Mouse (Mus musculus) megakaryocyte-erythroid progenitor cell, adult 5-6 weeks (primary cell): ENCODE data around the gene Clcnka. TPM values are rescaled to one million over a fixed set of nuclear protein-coding genes. Genes with fewer than 3 reads are reported as not detected.

ENCODE experiments used
- ATAC-seq: replicated peaks from 2 replicates; pipeline ENCODE4 v1.8.0; 2016; ENCODE audit warnings: mild to moderate bottlenecking, inconsistent platforms; ENCODE audit not compliant: severe bottlenecking, poor library complexity, low FRiP score, low TSS enrichment
- total RNA-seq, 2 experiments: library from RNA; stranded (forward) in 1 of 2; stranded (reverse) in 1 of 2; fragments of 200-1000, 215-1000 nt in 1 of 2; fragments of >200 nt in 1 of 2; fragmentation: Nextera tagmentation in 1 of 2; gene quantifications; 2 replicates each; pipeline ENCODE4 v1.2.3; 2014 to 2017

Clcnka gene
- total RNA-seq, 2 experiments from 2014 or later = not detected

DNA sequence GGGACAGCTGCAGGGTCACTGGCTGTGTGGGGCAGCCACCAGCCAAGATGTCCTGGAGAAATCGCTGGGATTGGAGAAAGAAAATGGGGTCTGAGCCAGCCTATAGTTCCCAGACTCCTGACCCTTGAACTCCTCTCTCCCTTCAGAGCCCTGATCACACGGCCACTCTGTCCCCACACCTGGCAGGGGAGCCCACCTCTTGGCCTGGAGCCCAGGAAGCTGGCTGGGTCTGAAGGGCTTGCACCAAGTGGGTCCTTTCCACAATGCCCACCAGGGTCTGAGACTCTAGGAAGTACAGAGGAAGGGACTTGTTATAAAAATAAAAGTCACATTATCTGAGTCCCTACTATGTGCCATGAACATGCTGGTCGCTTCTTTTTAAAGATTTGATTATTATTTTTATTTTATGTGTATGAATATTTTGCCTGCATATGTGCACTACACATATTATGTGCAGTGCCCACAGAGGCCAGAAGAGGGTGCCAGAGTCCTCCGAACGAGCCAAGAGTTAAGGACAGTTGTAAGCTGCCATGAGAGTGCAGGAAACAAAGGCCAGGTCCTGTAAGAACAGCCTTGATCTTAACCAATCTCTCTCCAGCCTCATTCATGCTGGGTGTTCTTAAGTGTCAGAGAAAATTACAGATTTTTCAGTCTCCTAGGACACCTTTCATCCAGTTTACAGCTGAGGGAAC lies 11.3 kb downstream of the Clcnka start:
- ATAC-seq = peak; percentile 73

DNA sequence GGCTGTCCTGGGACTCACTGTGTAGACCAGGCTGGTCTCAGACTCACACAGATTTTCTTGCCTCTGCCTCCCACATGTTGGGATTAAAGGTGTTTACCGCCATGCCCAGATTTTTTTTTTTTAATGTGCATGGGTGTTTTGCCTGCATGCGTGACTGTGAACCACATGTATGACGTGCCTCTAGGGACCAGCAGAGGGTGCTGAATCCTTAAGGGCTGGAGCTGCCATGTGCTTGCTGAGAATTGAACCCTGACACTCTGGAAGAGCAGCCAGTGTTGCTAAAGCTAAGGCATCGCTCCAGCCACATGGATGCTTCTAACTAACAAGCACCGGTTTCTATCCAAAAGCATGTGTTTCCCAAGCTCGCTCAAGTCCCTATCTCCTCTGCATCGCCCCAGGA lies 12.4 kb downstream of the Clcnka start:
- no peak for ATAC-seq

DNA sequence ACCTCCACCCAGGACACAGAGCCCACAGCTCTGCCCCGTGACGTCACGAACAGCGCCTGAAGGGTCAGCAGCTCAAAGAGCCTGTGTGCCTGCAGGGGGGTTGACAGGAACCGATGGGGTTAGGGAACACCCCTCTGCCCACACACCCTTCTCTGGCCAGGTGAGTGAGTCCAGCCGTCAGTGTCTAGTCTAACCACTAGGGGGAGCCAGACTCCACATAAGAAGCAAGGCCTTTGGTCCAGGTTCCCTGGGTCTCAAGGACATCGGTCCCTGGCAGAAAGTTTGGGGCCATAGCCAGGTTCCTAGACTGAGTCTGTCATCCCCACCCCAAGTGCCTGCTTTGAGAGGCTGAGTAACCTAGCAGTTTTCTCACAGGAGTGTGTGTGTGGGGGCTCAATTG lies 13.2 kb downstream of the Clcnka start:
- ATAC-seq = peak; percentile 76

DNA sequence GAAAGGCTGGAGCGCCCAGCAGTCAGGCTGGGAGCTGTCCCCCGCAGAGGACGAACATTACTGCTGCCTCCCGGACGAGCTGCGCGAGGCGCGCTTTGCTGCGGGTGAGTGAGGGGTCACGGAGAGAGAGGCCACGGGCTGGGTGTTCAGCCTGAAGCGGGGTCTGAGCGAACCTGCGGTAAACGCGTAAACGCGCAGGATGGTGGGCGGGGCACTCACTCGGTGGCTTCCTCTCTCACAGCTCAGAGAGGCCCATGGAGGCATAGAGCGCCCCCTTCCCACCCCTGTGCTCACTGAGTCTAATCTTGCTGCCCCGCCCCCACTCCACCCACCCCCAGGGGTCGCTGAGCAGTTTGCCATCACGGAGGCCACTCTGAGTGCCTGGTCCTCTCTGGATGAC lies 16.1 kb downstream of the Clcnka start:
- ATAC-seq = no peak

DNA sequence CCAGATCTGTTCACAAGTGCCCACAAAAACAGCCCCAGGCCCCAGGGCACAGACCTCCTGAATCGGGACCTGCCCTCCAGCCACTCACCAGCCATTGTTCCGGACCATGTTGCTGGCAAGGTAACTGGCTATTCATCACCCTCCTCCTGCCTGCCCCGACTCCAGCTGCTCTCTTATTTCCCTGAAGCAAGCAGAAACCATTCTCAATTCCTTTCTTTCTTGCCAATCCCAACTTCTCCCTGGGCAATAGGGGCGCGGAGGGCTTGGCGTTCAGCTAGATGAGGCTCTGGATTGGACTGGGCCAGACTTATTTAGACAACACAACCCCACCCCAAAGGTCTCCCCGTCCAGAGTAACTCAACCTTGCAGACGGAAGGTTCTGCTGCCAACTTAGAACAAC lies 18.9 kb downstream of the Clcnka start:
- no peak for ATAC-seq

DNA sequence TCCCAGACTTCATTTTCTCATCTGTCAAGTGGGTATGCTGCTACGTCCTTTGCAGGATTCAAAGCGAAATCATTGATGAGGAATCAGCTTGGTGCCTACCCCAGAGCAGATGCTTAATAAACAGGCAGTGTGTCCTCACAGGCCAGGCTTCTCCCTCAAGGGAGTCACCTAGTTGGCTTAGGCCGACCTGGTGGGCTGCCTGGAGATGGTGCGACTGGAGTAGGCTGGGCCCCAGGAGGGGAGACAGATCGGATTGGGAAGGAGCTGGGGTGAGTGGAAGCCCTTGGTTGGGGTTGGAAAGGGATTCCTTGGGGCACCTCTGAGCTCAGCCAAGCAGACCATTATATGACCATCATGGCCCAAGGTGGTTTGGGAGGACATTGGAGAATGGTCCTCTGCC lies 26.1 kb downstream of the Clcnka start:
- ATAC-seq = no peak

DNA sequence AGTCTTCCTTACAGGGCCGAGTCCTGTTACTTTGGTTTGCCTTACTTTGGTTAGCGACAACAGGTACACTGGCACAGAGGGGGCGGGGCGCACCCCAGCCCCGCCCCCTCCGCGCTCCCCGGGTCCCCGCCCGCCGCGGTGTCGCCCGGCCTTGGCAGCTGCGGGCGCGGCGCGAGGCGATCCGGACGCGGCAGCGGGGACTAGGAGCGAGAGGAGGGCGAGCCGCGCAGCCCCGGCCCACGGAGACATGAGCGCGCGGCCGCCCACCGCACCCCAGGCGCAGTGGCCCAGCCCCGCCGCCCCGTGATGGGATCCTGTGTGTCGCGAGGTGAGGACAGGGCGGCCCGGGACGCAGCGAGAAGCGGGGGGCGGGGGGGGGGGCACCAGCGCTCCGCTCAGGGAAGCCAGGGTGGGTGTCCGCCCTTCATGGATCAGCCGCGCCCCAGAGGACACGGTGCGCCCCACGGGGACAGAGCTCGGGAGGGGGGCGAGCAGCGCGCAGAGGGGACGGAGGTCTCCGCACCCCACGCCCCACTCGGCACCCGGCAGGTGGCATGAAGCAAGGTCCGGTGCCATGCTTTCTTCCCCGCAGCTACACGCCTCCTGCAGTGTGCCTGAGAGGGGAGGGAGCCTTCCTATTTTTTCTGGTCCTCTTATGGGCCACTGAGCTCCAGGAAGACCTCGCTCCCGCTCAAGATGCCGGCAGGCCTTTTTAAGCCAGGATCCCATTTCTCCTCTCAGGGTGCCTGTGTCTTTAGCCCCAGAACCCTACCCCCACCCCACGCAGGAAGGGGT lies 30.3 kb downstream of the Clcnka start, which contains the start of gene Fam131c:
Gene Fam131c (plus strand): TSS at position 224 of the 795 bp plus-strand sequence.
- no peak for ATAC-seq

DNA sequence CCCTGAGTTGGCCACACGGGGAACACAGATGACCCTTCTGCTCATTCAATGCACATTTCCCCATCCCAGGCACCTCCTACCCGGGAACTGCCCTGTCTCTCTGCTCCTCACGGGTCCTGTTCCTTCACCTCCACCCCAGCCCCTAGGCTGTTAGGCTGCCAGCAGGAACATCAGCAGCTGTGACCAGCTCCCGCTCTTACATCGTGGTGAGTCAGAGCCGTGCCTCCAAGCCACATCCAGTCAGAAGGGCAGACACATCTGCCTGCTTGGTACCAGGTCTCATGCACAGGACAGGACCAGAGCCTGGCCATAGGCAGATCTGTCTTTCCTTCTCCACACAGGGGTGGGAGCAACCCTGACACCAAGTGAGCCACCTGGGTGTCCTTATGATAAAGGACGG lies 32.6 kb downstream of the Clcnka start:
- ATAC-seq = no peak

DNA sequence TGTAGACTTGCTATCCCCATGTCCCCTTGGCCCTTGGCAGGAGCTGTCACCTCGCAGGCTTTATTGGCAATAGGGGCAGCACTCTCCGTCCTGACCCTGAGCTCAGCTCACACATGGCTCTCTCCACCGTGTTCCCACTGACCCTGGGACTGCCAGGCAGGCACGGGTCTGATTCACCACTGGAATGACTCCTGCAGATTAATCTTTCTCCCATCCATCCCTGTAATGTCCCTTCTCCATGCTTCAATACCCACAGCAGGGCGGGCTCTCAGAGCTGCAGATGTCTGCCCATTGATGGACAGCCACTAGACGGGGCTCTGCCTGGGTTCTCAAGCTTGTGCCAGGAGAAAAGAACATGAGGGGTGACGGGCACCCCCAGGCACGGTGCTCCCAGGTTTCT lies 33.4 kb downstream of the Clcnka start:
- no peak for ATAC-seq

DNA sequence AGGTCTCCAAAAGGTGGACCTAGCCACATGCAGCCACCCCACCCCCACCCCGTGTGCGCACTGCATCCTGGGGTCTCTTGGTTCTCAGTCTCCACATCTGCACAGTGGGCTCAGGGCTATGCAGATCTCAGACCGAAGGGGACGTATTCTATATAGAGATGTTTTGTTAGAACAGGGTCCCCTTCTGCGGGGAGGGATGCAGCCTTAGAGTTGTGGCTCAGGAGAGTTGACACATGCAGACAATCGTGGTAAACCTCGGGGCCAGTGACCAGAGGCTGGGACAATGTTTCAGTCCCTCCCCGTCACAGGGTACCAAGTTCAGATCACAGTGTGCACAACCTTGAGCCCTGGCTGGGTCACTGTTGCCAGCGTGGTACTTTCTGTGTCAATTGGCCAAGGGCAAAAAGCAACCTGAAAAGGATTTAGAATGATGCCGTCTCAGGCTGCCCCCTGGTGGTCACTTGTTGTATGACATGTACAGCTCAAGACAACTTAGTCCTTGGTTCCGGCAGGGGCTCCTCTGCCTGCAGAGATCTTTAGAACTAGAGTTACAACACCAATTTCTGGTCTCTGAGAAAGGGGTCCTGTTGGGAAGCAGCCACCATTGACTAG lies 35.5 kb downstream of the Clcnka start:
- ATAC-seq = 0 out of 2 replicates have a peak, but pooled peaks have one; percentile 14

DNA sequence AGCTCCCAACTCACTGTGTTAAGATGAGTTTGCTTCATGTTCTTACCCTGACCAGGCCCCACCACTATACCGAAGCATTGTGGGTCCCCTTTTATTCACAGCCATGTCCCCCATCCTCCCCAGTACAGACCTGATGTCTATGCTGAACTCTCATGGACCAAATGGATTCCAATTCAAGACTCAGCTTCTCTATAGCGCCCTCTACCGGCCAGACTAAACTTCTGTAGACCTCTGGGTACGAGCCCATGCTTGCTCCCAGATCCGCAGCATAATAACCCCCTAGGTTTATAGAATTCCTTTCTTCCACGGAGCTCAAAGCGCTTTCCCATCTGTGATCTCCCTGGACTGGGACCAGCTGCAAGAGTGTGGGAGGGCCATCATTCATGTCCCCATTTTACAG lies 37.7 kb downstream of the Clcnka start:
- ATAC-seq = no peak

DNA sequence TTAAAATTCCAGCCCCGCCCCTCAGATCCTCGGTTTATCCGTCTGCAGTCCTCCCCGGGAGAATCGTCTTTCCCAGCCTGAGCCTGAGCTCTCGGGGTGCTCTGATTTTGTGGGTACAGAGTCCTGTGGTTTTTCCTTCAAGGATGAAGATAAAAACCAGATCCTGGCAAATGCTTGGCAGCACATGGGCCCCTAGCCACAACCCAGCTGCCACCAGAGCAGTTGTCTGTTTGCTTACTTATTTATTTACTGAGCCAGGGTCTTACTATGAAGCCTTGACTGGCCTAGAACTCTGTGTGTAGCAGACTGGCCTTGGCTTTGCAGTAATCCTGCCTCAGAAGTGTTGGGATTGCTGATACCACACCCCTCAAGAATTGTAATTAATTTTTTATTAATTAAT lies 39.3 kb downstream of the Clcnka start:
- ATAC-seq = no peak

DNA sequence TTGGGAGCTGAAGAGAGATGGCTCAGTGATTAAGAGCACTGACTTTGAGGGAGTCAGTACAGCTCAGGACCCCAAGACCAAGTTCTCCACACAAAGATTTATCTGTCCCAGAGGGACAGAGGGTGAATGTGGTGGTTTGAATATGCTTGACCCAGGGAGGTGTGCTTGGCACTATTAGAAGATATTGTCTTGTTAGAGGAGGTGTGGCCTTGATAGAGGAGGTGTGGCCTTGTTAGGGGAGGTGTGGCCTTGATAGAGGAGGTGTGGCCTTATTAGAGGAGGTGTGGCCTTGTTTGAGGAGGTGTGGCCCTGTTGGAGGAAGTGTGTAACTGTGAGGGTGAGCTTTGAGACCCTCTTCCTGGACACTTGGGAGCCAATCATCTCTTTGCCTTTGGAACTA lies 40.7 kb downstream of the Clcnka start:
- no peak for ATAC-seq

DNA sequence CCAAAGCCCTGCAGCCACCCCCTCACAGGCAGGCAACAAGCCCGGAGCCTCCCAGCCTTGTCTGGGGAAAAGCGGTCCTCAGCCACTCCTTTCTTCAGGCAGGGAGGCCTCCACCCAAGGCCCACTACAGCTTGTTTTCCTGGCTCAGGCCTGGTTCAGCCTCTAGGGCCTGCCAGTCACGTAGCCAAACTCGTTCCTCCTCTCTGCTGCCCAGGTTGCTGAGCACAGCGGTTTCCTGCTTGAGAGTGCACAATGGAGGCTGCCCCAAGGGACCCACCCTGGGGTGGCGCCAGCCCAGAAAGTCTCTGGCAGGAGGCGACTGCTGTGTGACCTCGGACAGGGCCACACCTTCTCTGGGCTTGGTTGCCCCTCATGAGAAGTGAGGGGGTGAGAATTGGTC lies 44.7 kb downstream of the Clcnka start:
- 0 out of 2 replicates have a peak, but pooled peaks have one; percentile 29 for ATAC-seq

DNA sequence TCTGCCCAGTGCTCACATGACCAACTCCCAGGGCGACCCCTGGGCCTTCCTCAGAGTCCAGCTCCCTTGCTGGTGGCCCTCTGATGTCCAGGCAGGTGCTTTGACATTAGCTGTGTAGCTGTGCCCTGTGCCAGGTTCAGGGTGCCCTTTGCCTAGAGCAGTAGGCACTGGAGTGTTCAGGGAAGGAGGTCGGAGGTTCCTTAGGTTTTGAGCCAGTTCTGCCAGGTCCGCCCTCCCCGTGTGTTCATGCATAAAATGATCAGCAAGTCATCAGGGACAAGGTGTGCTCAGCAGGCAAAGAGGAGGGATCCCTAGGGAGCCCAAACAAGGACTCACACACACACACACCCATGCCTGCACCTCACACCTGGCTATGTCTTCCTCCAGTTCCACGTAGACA lies 45.5 kb downstream of the Clcnka start:
- ATAC-seq = no peak

DNA sequence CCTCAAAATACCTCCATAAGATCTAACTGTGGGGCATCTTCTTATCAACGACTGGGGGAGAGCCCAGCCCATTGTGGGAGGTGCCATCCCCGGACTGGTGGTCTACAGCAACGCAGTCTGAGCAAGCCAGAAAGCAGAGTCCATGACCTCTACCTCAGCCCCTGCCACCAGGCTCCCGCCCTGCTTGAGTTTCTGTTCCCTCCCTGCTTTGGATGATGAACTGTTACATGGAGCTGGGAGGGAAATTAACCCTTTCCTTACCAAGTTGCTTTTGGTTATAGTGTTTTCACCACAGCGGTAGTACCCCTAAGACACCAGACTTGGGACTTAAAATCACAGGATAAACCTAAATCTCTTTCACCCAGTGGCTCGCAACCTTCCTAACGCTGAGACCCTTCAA lies 46.6 kb downstream of the Clcnka start:
- ATAC-seq = no peak

DNA sequence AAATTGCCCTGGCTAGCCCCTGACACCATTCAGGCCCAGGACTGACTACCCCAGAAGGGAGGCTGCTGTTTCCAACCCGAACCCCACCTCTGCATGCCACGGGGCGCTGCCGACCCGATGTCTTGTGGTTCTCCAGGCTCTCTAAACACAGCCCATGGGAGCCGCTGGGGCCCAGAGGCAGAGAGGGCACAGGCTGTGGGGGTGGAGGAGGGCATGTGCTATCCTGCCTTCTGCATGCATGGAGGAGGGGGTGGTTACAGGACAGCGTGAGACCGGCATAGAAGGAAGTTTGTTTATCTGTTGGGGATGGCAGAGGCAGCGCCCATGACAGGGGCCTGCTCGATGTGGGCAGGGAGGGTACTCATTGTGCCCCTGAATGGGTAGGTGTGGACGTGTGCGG lies 48.5 kb downstream of the Clcnka start:
- ATAC-seq = no peak

DNA sequence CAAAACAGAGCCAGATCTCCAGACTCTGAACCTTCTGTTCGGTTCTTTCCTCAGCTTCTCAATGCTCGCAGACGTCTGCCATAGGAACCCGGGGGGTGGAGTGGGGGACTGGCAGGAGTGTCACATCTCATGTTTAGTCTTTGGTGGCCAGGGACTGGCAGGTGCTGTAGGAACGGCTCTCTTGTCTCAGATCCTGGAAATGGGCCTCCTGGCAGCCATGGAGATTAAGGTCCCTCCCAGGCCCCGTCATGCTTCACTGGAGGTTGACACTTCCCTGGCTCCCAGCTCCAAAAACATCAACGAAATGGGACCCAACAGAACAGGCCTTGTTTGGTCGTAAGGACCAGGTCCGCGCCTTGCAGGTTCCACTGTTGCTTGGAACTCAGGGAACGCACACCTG lies 49.9 kb downstream of the Clcnka start:
- no peak for ATAC-seq

DNA sequence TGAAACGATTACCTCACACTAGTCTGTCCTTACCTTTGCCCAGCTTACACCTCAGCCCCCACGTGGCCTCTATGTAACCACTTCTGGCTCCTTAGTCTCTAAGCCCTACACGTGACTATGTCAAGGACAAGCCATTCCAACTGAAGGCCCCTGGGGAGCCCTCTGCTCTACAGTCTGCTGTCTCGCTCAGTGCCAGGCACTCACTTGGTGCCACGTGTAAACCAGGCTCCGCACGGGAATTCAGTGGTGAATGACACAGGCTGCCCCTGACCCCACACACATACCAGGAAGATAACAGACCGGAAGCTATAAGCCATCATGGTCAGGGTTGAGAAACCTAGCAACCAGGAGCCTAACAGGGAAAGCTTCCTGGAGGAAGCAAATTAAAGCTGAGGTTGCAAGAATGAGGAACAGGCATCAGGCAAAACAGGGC lies 51.1 kb downstream of the Clcnka start:
- no peak for ATAC-seq

DNA sequence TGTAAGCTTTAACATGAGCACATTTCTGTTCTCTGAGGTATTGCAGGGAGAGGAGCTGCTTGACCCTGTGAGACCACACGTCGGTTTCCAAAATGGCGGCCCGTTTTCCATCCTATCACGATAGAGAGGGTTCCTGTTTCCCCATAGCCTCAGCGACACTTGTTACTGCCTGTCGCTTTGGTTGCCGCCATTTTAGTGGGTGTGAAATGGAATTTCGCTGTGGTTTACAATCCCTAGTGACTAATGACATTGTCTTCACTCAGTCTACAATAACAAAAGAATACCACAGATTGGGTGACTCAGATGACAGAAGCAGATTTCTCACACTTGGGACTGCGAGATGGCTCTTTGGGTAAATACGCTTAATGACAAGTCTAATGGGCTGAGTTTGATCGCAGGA lies 53.3 kb downstream of the Clcnka start:
- ATAC-seq = no peak

DNA sequence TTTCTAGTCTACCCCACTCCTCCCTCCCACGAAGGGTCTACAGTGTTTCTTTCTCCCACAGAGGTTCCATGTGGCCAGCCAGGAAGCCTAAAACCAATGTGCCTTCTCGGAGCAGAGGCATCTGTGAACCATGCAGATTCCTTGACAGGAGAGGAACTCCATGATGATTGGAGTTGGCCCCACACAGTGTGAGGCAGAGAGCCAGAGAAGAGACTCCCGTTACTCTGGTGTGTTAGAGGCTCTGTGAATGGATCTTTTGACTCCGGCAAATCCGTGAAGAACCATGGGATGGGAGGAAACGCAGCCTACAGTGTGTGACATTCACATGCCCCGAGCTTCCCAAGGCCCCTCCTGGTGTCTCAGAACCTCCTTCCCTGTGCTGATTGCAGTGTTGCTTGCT lies 55.0 kb downstream of the Clcnka start:
- no peak for ATAC-seq
